Mouse (Mus musculus) limb, embryonic 14.5 days (tissue): ENCODE results near the gene Aff4. TPM values are rescaled to one million over a fixed set of nuclear protein-coding genes. Genes with fewer than 3 reads are reported as not detected.

Experiments
- ATAC-seq: fragments of 200-750 bp; cut with Nextera tagmentation; 2 replicates; pipeline ENCODE4 v1.8.0; 2017; ENCODE audit warnings: low read depth, moderate number of reproducible peaks, moderate TSS enrichment; ENCODE audit not compliant: low FRiP score
- DNase-seq: peaks from one replicate; pipeline ENCODE4 v3.0.0-alpha.2; 2015; ENCODE audit warnings: low spot score
- H3K27ac ChIP-seq: fragments of 300-500 bp; sonication (generic); replicated peaks from 2 replicates; pipeline ENCODE4 v1.5.1; 2014; ENCODE audit warnings: low read depth, mild to moderate bottlenecking, low read length, moderate library complexity, mixed read lengths
- H3K27me3 ChIP-seq: fragments of 300-500 bp; sonication (generic); 2 replicates; pipeline ENCODE4 v1.6.1; 2014; ENCODE audit warnings: low read length, mixed read lengths; ENCODE audit not compliant: control insufficient read depth, insufficient read depth
- H3K36me3 ChIP-seq: fragments of 300-500 bp; sonication (generic); 2 replicates; pipeline ENCODE4 v1.6.1; 2014; ENCODE audit warnings: mild to moderate bottlenecking, low read length, moderate library complexity, mixed read lengths; ENCODE audit not compliant: control insufficient read depth, insufficient read depth
- H3K4me1 ChIP-seq: fragments of 300-500 bp; sonication (generic); 2 replicates; pipeline ENCODE4 v1.6.1; 2014; ENCODE audit warnings: antibody characterized with exemption, low read length, mixed read lengths; ENCODE audit not compliant: control insufficient read depth, insufficient read depth
- H3K4me2 ChIP-seq: fragments of 300-500 bp; sonication (generic); replicated peaks from 2 replicates; pipeline ENCODE4 v1.6.1; 2014; ENCODE audit warnings: low read depth, mild to moderate bottlenecking, low read length, moderate library complexity; ENCODE audit not compliant: severe bottlenecking
- H3K4me3 ChIP-seq: fragments of 300-500 bp; sonication (generic); replicated peaks from 2 replicates; pipeline ENCODE4 v1.5.1; 2014; ENCODE audit warnings: low read length
- H3K9ac ChIP-seq: fragments of 300-500 bp; sonication (generic); 2 replicates; pipeline ENCODE4 v1.6.1; 2014; ENCODE audit warnings: mild to moderate bottlenecking, low read depth, low read length, moderate library complexity; ENCODE audit not compliant: severe bottlenecking
- H3K9me3 ChIP-seq: fragments of 300-500 bp; sonication (generic); 2 replicates; pipeline ENCODE4 v1.6.1; 2016; ENCODE audit warnings: low read length; ENCODE audit not compliant: control insufficient read depth
- POLR2A ChIP-seq: fragments of 200-500 bp; IDR thresholded peaks from 2 replicates; pipeline ENCODE4 v1.8.0; 2012; ENCODE audit warnings: inconsistent platforms, mild to moderate bottlenecking, moderate library complexity, borderline replicate concordance; ENCODE audit not compliant: insufficient read depth, insufficient read length; ENCODE audit errors: extremely low read depth
- WGBS: fragments of 180-500 bp; shearing (Covaris S2); extraction: QIAGEN DNeasy Blood & Tissue Kit; methylation state at CpG from one replicate; pipeline ENCODE4 v1.1.7; 2014; 5-methylcytosine and 5-hydroxymethylcytosine counted together
- polyA plus RNA-seq, 2 experiments: library from polyadenylated mRNA; depleted of rRNA in 1 of 2; stranded (reverse) in 1 of 2; unstranded in 1 of 2; fragments of >200 nt; fragmentation: Nextera tagmentation in 1 of 2; extraction: Ambion mirVana in 1 of 2; gene quantifications; 2 replicates each; pipeline versions ENCODE4 v1.2.1 to v1.2.3; 2012 to 2014

Aff4 gene
- polyA plus RNA-seq, 2 experiments = 34.3 to 60.6 TPM

DNA sequence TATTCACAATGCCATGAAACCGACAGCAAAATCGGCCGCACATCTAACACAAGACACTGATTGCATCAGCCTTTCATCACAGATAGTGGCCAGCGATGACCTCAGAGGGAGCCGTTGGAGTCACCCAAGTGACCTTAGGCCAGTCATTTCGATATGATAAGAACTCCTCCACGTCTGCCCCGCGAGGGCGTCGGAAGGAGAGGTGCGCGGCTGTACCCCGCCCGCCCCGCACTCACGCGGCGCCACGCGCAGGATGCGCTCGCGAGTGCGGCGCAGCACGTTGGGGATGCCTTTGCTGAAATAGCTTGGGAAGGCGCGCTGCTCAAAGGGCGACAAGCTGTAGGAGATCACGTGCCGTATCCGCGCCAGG, 79.7 kb downstream of the Aff4 start:
- ATAC-seq (peak; percentile 32), DNase-seq (no peak)
- peak overlapping the region; percentile 81 for H3K9ac ChIP-seq
- peak overlapping the region; percentile 82 for H3K4me3 ChIP-seq
- WGBS = under 1% methylated on average over 34 of the region's 34 CpGs
- TF ChIP-seq POLR2A = no peak
- H3K36me3 ChIP-seq = peaks cover 16% of the 10 kb centered on the region
- no peaks in the 10 kb centered on the region for H3K27me3 ChIP-seq
- peak overlapping the region; percentile 67 for H3K27ac ChIP-seq
- no peaks in the 10 kb centered on the region for H3K9me3 ChIP-seq
- peak overlapping the region; percentile 76 for H3K4me2 ChIP-seq
- H3K4me1 ChIP-seq = peaks cover 9% of the 10 kb centered on the region

DNA sequence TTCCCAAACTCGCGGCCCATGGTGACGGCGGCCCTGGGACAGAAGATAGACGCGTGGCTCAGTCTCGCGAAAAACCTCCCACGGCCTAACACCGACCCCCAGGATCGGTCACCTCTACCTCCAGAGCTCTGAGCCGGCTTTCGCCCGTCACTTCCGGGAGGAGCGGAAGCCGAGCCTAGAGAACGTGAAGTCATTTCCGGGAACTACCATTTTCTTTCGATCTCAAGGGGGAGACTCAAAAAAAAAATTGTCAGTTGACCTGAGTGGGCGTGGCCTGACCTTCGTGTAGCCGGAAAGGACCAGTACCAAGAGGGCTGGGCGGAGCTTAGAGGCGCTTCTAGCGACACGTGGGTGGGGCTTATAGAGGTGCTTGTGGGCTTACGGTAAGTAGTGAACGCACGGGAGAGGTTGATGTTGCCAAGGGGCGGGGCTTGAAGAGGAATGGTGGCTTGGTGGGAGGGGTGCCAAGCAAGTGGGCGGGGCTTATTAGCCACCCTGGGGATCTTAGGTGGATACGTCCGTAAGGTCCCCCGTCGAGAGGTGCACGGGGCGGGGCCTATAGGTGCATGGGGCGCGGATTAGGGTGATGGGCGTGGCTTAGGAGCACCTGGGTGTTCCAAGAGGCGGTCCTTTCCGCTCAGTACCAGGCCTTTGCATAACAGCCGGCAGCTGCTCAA, 80.2 kb downstream of the Aff4 start, which contains the start of the genes Uqcrq and Gdf9:
Gene Uqcrq (minus strand): TSS at position 162 of the 677 bp plus-strand sequence.
Gene Gdf9 (plus strand): TSS at position 354 of the 677 bp plus-strand sequence.
- peak within 1 kb of the TSS; percentile 76 for H3K4me2 ChIP-seq
- peak within 1 kb of the TSS; percentile 67 for H3K27ac ChIP-seq
- peak; percentile 89; the same call in 1 of the 2 replicates for TF ChIP-seq POLR2A
- H3K4me3 ChIP-seq = peak within 1 kb of the TSS; percentile 82
- ATAC-seq (peak; percentile 96), DNase-seq (peak; percentile 100)
- peaks cover 16% of the 10 kb centered on the region for H3K36me3 ChIP-seq
- no peaks in the 10 kb centered on the region for H3K9me3 ChIP-seq
- peak within 1 kb of the TSS; percentile 81 for H3K9ac ChIP-seq
- WGBS = under 1% methylated on average over 44 of the region's 44 CpGs
- no peaks in the 10 kb centered on the region for H3K27me3 ChIP-seq
- H3K4me1 ChIP-seq = peaks cover 9% of the 10 kb centered on the region

DNA sequence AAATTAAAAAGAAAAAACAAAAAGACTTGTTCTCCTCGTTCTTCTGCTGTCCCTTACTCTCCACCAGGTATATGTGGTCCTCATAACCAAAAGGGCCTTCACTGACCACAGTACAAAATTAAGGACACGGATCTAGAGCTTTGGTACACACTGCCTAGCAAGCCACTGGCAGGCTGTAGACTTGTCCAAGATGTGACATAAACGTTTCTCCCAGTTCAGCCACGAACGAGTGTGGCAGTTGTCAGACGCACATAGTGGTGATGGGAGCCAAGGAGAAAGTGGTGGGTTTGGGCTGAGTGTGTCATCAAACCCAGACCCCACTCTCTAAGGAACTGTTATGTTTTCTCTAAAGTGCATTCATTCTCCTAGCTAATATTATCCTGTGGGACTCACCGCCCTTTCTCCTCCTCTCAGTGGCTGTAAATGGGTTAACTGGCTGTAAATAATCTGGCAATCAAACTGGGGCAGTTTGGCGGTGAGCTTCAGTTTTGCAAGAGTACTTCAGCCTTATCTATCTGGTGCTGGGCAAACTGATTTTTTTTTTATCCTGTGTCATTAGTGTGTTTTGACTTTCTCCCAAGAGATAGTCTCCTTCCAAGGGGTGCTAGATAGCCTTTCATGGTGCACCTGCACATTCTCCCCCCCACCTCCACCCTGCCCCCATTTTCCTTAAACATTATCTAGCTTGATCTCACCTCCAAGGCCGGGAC, 80.9 kb downstream of the Aff4 start:
- peak overlapping the region; percentile 67 for H3K27ac ChIP-seq

DNA sequence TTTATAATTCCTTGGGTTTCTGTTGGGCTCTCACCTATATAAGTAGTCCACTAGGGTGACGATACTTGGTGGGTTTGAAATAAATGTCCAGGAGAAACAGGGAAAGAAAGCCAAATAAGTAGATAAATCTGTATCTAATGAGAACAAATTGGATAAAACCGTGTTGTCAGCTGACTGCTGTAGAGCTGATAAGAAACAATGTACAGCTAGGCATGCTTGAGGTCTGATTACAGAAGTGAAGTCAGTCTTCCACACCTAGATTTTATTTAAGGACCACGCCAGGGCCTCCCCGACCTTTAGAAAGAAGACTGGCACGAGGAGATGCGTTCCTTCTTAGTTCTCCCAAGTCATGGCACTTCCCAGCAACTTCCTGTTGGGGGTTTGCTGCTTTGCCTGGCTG, 82.4 kb downstream of the Aff4 start:
- Histone ChIP-seq H3K4me2 (no peak overlapping the region), H3K36me3 (peaks cover 9% of the 10 kb centered on the region), H3K27ac (no peak overlapping the region), H3K9ac (no peak overlapping the region), H3K9me3 (no peaks in the 10 kb centered on the region), H3K4me3 (no peak overlapping the region), H3K4me1 (peaks cover 9% of the 10 kb centered on the region), H3K27me3 (no peaks in the 10 kb centered on the region)
- WGBS = 64% methylated on average over 6 of the region's 6 CpGs
- no peak for TF ChIP-seq POLR2A
- DNase-seq (no peak), ATAC-seq (no peak)

More for the DNA sequence above, 80.9 kb downstream of the Aff4 start:
- peaks cover 16% of the 10 kb centered on the region for H3K36me3 ChIP-seq
- DNase-seq (no peak), ATAC-seq (peak; percentile 6)
- TF ChIP-seq POLR2A = no peak
- peak overlapping the region; percentile 82 for H3K4me3 ChIP-seq
- H3K9ac ChIP-seq = peak overlapping the region; percentile 81
- no peaks in the 10 kb centered on the region for H3K27me3 ChIP-seq
- H3K4me1 ChIP-seq = peaks cover 9% of the 10 kb centered on the region
- no peaks in the 10 kb centered on the region for H3K9me3 ChIP-seq
- H3K4me2 ChIP-seq = peak overlapping the region; percentile 58
- WGBS = 17% methylated on average over 9 of the region's 9 CpGs

DNA sequence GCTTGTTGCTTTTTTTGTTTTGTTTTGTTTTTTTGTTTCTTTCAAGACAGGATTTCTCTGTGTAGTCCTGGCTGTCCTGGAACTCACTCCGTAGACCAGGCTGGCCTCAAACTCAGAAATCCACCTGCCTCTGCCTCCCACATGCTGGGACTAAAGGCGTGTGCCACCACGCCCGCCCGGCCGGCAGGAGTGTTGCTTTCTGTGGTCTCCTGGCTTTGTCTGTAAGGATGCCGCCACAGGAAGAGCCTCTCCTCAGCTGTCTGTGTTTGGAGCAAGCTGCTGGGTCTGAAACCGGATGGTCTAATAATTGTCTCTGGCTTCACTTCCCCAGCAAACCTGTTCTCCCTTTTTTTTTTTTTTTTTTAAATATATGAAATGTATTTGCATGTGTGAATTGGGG, 84.9 kb downstream of the Aff4 start:
- no peaks in the 10 kb centered on the region for H3K36me3 ChIP-seq
- peaks cover 3% of the 10 kb centered on the region; the same call in 1 of the 2 replicates for H3K4me1 ChIP-seq
- ATAC-seq (no peak), DNase-seq (no peak)
- H3K27ac ChIP-seq = no peak overlapping the region
- WGBS = 81% methylated on average over 8 of the region's 8 CpGs
- H3K9me3 ChIP-seq = no peaks in the 10 kb centered on the region
- H3K27me3 ChIP-seq = no peaks in the 10 kb centered on the region
- no peak overlapping the region for H3K4me3 ChIP-seq
- no peak for TF ChIP-seq POLR2A
- H3K4me2 ChIP-seq = no peak overlapping the region
- no peak overlapping the region for H3K9ac ChIP-seq
